Mouse (Mus musculus) liver (tissue): Measurements from ENCODE around the gene Nol3.

ENCODE experiments used
- DNase-seq: peaks from one replicate; pipeline ENCODE4 v3.0.0-alpha.2; 2020; ENCODE audit warnings: mixed read lengths

Gene Nol3

DNA sequence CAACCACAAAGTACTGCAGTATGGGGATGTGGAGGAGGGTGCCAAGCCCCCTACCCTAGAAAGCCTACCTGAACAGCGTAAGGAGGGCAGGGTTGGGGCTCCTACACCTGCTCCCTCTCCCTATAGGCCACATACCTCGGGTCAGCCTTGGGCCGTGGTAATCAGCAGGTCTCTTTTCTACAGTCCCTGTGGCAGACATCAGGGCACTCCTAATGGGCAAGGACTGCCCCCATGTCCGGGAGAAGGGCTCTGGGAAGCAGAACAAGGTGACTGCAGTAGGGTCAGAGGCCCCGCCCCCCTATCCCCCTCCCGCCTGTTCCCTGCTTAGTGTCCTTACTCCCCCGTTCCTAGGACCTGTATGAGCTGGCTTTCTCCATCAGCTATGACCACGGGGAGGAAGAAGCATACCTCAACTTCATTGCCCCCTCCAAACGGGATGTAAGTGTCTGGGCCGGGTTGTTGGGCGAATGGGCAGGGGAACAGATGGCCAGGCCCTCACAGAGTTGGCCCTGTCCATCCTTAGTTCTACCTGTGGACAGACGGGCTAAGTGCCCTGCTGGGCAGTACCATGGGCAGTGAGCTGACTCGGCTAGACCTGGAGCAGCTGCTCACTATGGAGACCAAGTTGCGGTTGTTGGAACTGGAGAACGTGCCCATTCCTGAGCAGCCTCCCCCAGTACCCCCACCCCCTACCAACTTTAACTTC, 33.4 kb downstream of the Nol3 start:
- no peak for DNase-seq

DNA sequence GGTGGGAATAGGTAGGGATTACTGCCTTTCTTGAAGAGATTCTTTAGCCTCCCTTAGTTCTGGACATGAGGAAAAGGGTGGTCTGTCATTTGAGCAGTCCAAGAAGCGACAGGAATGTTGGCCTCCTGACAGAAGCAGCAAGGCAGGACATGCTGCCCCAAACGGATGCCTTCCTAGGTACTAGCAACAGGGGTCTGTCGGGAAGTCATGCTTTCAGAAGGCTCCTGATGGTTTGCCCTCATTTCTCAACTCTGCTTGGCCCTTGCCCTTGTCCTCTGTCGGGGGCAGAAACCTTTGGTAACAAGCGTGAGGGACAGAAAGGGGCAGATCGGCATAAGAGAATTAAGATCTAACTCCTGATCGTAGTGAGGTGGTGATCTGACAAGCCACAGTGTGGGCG, 34.2 kb downstream of the Nol3 start:
- DNase-seq = no peak

DNA sequence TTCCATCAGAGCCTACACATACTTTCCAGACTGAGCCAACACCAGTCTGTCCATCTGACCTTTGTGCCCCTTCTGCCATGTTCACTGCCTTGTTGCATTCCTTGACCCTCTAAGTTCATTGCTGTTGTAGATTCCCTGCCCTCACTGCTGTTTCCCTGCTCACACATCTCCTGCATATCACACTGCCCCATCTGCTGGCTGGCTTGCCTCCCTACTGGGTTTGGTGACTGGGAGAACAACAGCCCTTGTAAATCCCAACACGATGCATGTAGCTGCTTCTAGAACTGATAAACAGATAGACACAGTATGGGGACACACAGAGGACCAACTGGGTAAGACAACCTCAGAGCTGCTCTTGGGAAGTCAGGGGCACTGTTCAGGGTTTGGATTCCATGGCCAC, 35.8 kb downstream of the Nol3 start:
- peak; percentile 59 for DNase-seq

DNA sequence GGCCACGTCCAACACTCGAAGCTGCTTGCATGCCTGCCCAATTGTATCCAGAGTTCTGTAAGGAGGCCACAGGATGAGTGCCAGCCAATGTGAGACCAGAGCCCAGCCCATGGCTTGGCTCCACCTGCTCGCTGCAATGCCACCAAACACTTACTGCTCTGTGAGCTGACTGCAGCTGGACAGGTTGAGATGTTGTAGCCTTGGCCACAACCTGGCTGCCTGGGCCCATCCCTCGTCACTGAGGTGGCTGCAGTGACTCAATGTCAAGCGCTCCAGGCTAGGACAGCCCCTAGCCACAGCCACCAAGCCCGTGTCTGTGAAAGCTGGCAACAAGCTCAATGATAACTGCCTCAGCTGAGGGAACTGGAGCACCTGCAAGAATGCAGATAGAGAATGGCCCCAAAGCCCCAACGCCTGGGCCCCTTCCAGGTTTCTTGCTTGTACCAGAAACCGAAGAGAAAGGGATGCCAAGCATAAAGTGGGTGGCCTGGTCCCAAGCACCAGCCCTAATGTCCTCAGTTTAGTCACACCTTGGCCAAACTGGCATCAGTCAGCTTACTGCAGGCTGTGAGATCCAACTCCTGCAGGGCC, 37.0 kb downstream of the Nol3 start:
- DNase-seq = peak; percentile 63

DNA sequence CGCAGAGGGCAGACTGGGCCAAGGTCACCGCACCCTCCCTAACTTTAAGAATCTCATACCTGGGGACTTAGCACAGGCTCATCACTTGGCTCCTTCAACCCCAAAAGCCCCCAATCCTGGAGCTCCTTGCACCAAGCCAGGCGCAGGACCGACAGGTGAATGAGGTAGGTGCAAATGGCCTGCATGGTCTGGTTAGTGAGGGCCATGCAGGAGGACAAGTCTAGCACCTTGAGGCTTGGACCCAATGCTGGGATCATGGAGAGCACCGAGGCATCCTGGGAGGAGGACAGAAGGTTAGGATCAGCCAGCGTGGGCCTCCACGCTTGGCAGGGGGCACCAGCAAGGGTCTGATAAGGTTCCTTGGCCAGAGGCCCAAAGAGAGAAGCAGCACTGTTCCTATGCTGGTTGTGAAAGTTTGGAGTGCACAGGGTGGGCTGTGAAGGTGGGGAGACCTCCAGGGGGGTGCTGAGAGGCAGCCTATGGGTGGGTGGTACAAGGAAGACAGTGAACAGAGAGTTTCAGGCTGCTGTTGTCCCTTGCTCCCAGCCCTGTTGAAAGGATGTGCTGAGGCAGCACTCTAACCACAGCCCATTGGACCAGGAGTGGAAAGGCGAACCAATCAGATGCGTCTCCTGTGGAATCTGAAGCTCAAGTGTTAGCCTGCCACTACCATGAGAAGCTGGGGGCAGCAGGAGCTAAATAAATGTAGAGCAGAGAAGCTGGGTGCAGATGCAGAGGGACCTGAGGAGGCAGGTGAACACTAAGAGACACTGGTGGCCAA, 37.9 kb downstream of the Nol3 start:
- peak; percentile 49 for DNase-seq

DNA sequence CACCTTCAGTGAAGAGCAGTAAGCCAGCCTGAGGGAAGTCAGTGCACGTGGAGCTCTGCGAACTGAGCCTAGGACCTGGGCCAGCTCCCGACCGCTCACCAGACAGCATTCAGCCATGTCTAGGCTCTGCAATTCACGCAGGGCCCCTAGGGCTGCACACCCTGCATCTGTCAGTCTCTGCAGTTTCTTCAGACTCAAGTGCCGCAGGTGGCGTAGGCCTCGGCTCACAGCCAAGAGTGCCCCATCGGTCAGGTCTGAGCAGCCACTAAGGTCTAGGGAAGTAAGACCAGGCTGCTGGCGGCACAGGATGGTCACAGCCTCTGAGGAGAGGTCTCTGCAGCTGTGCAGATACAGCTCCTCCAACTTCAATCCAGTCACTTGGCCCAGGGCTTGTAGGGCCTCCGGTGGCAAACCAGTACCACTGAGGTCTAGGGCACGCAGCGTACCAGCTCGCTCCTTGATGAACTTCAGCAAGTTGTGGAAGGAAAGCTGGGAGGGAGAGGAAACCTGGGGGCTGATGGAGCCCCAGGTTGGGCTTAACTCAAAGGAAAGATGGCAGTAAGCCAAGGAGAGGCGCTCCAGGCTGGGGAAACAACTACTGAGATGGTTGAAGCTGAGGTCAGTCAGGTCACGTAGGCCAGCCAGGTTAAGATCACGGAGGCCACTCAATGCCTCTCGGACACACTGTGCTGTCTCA, 39.3 kb downstream of the Nol3 start:
- no peak for DNase-seq

DNA sequence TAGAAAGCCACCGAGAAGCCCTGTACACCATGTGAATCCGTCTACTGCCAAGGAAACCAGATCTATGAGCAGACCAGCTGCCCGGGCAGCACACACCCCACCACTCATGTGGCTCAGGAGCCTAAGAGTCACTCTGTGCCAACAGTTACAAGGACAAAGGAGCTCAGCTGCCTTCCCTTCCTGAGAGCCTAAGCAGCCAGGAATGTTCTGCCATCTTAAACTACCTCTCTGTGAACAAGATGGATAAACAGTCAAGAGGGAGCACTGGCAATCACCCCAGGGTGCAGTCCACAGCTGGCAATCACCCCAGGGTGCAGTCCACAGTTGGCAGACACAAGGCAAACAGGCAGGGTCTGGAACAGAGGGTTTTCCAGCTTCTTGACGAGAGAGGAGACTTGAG, 42.0 kb downstream of the Nol3 start:
- DNase-seq = no peak

DNA sequence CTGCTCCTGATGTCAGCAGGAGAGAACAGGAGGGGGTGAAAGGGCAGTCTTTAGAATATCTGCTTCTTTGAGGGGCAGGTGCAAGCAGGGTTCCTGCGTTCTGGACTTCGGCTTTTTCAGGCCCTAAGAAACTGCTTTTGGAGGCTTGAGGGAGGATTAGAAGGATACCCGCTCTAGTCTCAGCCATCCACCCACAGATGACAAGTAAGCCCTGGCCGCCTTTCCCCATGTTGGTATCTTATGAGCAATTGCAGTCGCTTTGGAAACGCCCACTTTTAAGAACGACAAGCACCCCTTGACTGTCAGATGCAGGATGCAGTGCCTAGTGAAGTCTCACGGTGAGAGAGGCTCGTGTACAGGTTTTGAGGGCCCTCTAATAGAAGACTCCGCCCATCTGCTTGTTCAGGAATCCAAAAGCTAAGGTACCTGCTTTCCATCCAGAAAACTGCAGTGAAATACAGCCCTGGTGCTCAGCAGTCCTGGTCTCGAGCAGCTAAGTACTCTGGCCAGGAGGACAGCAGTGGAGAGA, 42.8 kb downstream of the Nol3 start:
- DNase-seq = no peak

DNA sequence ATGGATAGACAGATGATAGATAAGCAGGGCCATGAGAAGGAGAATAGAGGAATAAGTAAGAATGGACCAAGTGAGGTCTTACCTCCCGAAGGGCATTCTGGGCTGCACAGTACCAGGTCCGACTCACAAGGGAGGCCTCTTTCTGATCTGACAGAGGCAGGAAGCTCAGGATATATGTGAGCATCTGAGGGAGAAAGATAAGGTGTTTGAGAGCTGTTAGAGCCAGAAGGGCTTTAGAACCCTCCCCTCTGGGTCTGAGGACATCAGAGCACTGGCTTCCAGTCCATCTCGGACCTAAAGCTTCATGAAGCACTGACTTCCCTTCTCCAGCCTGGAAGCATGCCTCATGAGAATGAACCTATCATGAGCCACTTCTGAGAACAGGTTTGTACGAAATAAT, 47.2 kb downstream of the Nol3 start:
- DNase-seq = peak; percentile 82

DNA sequence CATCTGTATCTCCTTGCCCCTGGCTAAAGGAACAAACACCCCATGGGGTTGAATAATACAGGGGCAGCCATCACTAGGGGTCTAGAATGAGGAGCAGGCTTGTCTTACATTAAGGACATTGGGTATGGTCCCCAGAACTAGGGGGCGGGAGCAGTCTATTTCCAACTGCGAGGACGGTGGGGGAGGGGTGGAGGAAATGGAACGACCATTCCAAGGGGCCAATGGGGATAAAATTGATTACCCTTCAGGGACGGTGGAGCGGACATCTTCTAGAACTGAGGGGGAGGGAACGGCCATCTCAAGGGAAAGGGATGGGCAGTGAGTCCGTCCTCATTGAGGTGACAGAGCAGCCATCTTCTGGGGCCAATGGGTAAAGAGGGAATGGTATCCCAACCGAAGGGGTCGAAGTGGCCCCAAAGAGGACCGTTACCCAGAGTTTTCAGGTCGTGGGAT, 49.7 kb downstream of the Nol3 start:
- peak; percentile 56 for DNase-seq

DNA sequence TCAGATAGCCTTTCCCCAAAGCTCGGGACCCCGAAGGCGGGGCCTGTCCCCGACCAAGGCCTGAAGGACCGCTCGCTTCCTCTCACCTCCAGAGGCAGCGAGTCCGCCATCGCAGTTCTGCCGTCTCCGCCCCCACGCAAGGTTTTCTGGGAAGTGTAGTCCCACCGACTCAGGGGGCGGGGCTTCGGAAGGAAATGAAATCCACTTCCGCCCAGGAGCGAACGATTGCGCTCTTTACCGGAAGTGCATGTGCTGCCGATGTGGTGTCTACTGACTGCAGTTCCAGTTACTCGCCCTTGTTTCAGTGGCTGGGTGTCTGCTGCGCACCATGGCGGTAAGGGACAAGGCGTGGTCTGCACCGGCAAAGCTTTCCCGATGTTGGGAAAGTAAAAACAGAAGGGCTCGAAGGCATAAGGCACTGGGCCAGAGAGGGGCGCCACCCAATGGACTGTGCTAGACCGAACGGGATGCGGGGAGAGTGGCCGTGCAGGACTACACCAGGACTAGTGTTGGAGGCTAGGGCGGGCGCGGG, 50.3 kb downstream of the Nol3 start, which contains the start of the genes Lrrc29 and Tmem208:
Gene Lrrc29 (minus strand): TSS at position 138 of the 532 bp plus-strand sequence.
Gene Tmem208 (plus strand): TSS at position 214 of the 532 bp plus-strand sequence.
- peak; percentile 99 for DNase-seq

DNA sequence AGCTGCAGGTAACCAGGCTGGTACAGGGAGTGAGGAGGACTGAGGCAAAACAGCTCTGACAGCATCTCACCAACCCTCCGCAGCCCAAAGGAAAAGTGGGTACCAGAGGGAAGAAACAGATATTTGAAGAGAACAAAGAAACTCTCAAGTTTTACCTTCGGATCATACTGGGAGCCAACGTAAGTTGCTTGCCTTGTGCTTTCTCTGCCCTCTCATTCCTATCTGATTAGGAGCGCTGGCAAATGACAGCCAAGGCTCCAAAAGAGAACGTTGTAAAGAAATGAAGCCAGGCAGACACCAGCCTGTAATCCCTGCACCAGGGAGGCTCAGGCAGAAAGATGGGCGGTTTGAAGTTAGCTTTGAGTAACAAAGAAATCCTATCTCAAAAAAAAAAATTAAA, 51.0 kb downstream of the Nol3 start:
- no peak for DNase-seq

DNA sequence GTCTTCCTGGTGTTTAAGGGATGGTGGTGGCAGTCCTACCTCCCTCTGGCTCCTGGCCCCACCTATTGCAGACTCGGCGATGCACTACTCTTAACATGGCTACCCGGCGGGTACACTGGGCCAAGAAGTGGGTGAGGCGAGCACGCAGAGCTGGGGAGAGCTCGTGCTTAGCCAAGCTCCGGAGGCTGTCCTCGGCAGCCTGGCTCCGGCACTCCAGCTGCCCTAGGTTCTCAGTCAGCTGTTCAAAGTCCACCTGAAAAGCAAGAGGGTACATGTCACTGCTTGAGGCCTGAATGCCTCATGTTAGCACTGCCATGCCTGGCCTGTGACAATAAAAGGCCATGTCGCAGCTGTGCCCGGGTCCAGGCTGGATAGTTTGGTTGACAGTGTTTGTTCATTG, 54.4 kb downstream of the Nol3 start:
- DNase-seq = no peak

DNA sequence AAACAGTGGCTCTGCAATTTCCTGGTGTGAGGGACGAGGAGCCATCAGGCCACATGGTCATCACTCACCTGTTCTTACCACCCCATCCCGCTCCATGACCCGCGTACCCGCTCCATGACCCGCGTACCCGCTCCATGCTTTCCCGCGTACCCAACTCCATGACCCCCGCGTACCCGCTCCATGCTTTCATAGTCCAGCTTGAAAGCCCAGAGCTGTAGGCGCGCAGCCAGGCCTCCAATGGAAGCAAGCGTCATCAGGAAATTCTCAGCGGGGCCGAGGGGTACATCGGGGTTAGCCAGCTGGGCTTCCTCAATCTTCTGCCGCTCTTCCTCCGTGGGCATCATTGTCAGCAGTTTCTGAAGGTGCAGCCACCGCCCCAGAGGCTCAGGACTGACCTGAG, 55.5 kb downstream of the Nol3 start:
- DNase-seq = no peak
